ENCODE assay signal across 21 mouse cellular contexts in genomic region chr19:31097857-31098256, GRCm38 (mm10). TPM values are rescaled to one million over a fixed set of nuclear protein-coding genes. Genes with fewer than 3 reads are reported as not detected.
DNase-seq lines count a peak whose midpoint lies in the region; ATAC-seq and TF ChIP-seq lines count a peak whose summit lies in the region.
"Had no signal": no experiment of that assay in that cellular context is flagged by ENCODE, and none has a peak within 500 bp of the region (broad histone marks: within the 10 kb centered on the region; RNA-seq: fewer than 3 reads in every experiment).

No protein-coding gene starts in this region.

- TF ChIP-seq EP300 in liver, postnatal 0 days (IDR thresholded peaks at IDR 0.05; ENCODE audit: low read depth) = no peak
- peak; percentile 61; the same call in 1 of the 2 replicates for TF ChIP-seq EP300 in liver, embryonic 14.5 days (IDR thresholded peaks at IDR 0.05; ENCODE audit: low read depth)

- H3K9me3 ChIP-seq in liver, embryonic 12.5 days (replicated peaks) = no peaks in the 10 kb centered on the region
- H3K9me3 ChIP-seq in liver, postnatal 0 days (ENCODE audit: low read length) = no peaks in the 10 kb centered on the region
- no peaks in the 10 kb centered on the region for H3K9me3 ChIP-seq in liver, embryonic 13.5 days (replicated peaks)
- H3K9me3 ChIP-seq in liver, embryonic 11.5 days (ENCODE audit: control insufficient read depth, low read length) = no peaks in the 10 kb centered on the region
- no peaks in the 10 kb centered on the region for H3K9me3 ChIP-seq in liver, embryonic 14.5 days (ENCODE audit: control insufficient read depth, low read length)
- H3K9me3 ChIP-seq: G1E had no signal

- no peaks in the 10 kb centered on the region for H3K27me3 ChIP-seq in liver, embryonic 12.5 days (replicated peaks)
- H3K27me3 ChIP-seq in liver, postnatal 0 days (ENCODE audit: insufficient read depth, low read length) = no peaks in the 10 kb centered on the region
- no peaks in the 10 kb centered on the region for H3K27me3 ChIP-seq in liver, embryonic 13.5 days
- no peaks in the 10 kb centered on the region for H3K27me3 ChIP-seq in liver, embryonic 11.5 days (replicated peaks; ENCODE audit: control insufficient read depth, insufficient read depth, low read length)
- H3K27me3 ChIP-seq in liver, embryonic 14.5 days (ENCODE audit: control insufficient read depth, insufficient read depth, low read length) = no peaks in the 10 kb centered on the region
- H3K27me3 ChIP-seq: CH12.LX had no signal

- no peak overlapping the region for H3K4me3 ChIP-seq in liver, embryonic 12.5 days
- H3K4me3 ChIP-seq in liver, postnatal 0 days (ENCODE audit: low read depth, low read length) = no peak overlapping the region
- no peak overlapping the region for H3K4me3 ChIP-seq in liver, embryonic 13.5 days (replicated peaks)
- no peak overlapping the region for H3K4me3 ChIP-seq in liver, embryonic 11.5 days (ENCODE audit: low read depth, low read length)
- H3K4me3 ChIP-seq in liver, embryonic 14.5 days (ENCODE audit: insufficient read depth in 1 of 2, low read depth in 2 of 2, low read length in 2 of 2) = no peak overlapping the region

- peak; percentile 57 for ATAC-seq in liver, embryonic 12.5 days
- ATAC-seq in liver, postnatal 0 days = no peak
- ATAC-seq in liver, embryonic 13.5 days (ENCODE audit: low read depth) = peak; percentile 61; the same call in 1 of the 2 replicates
- ATAC-seq in liver, embryonic 11.5 days (replicated peaks; ENCODE audit: low FRiP score) = no peak
- peak; percentile 61; the same call in 1 of the 2 replicates for ATAC-seq in liver, embryonic 14.5 days (ENCODE audit: insufficient read depth)
- ATAC-seq: activated CD4-positive, CD25-positive, alpha-beta regulatory T cell, adult 4 months; CD4-positive, CD25-positive, alpha-beta regulatory T cell, adult 4 months; Patski had no signal

- 62% methylated on average over 3 of the region's 3 CpGs for WGBS in liver, embryonic 12.5 days (ENCODE audit: insufficient replicate concordance)
- 72% methylated on average over 3 of the region's 3 CpGs for WGBS in liver, postnatal 0 days (ENCODE audit: insufficient replicate concordance)
- WGBS in liver, embryonic 13.5 days (ENCODE audit: insufficient replicate concordance) = 57% methylated on average over 3 of the region's 3 CpGs
- 68% methylated on average over 3 of the region's 3 CpGs for WGBS in liver, embryonic 11.5 days
- WGBS in liver, embryonic 14.5 days (ENCODE audit: insufficient replicate concordance) = 60% methylated on average over 3 of the region's 3 CpGs

- H3K27ac ChIP-seq in liver, embryonic 12.5 days = no peak overlapping the region
- H3K27ac ChIP-seq in liver, postnatal 0 days (ENCODE audit: low read depth) = no peak overlapping the region
- no peak overlapping the region for H3K27ac ChIP-seq in liver, embryonic 13.5 days
- H3K27ac ChIP-seq in liver, embryonic 11.5 days (ENCODE audit: low read depth, low read length) = no peak overlapping the region
- no peak overlapping the region for H3K27ac ChIP-seq in liver, embryonic 14.5 days

- no peak overlapping the region for H3K9ac ChIP-seq in liver, embryonic 12.5 days
- no peak overlapping the region for H3K9ac ChIP-seq in liver, postnatal 0 days (replicated peaks)
- no peak overlapping the region for H3K9ac ChIP-seq in liver, embryonic 13.5 days
- no peak overlapping the region for H3K9ac ChIP-seq in liver, embryonic 11.5 days (ENCODE audit: low read depth, low read length)
- H3K9ac ChIP-seq in liver, embryonic 14.5 days (replicated peaks) = no peak overlapping the region

- peaks cover 21% of the 10 kb centered on the region for H3K4me1 ChIP-seq in liver, embryonic 12.5 days
- no peaks in the 10 kb centered on the region for H3K4me1 ChIP-seq in liver, postnatal 0 days (ENCODE audit: insufficient read depth)
- H3K4me1 ChIP-seq in liver, embryonic 13.5 days (replicated peaks) = peaks cover 22% of the 10 kb centered on the region
- no peaks in the 10 kb centered on the region; the same call in 1 of the 2 replicates for H3K4me1 ChIP-seq in liver, embryonic 11.5 days (replicated peaks; ENCODE audit: control insufficient read depth, insufficient read depth, low read length)
- peaks cover 0 to 6% of the 10 kb centered on the region in 2 experiments; a peak in 3 of 4 replicates for H3K4me1 ChIP-seq in liver, embryonic 14.5 days (replicated peaks; ENCODE audit: control insufficient read depth in 2 of 2, insufficient read depth in 2 of 2, low read length in 1 of 2)

- TF ChIP-seq CTCF in liver, postnatal 0 days (IDR thresholded peaks at IDR 0.05; ENCODE audit: low read depth) = no peak
- no peak for TF ChIP-seq CTCF in liver, embryonic 14.5 days (IDR thresholded peaks at IDR 0.05; ENCODE audit: low read depth)

- no peak for DNase-seq in liver, postnatal 0 days
- DNase-seq in liver, embryonic 13.5 days = no peak
- no peak for DNase-seq in liver, embryonic 11.5 days (ENCODE audit: low spot score)
- DNase-seq in liver, embryonic 14.5 days (ENCODE audit: low read depth in 3 of 3, low spot score in 3 of 3) = no peak
- no peak for DNase-seq in liver
- DNase-seq: adrenal gland, adult 2 months; adrenal gland, adult 8-10 months; adrenal gland, postnatal 10 days; adrenal gland, postnatal 14 days; adrenal gland, postnatal 25 days; adrenal gland, postnatal 36 days; B cell, adult 2 months; cerebellum, adult 11 months; cerebellum, adult 11-12 months; cerebellum, adult 18-20 months had no signal

- H3K4me2 ChIP-seq in liver, embryonic 12.5 days = no peak overlapping the region
- no peak overlapping the region for H3K4me2 ChIP-seq in liver, postnatal 0 days (ENCODE audit: low read depth, low read length)
- no peak overlapping the region for H3K4me2 ChIP-seq in liver, embryonic 13.5 days
- no peak overlapping the region for H3K4me2 ChIP-seq in liver, embryonic 11.5 days
- no peak overlapping the region for H3K4me2 ChIP-seq in liver, embryonic 14.5 days (ENCODE audit: low read depth)

- no peaks in the 10 kb centered on the region for H3K36me3 ChIP-seq in liver, embryonic 12.5 days
- no peaks in the 10 kb centered on the region for H3K36me3 ChIP-seq in liver, postnatal 0 days (replicated peaks; ENCODE audit: insufficient read depth, low read length)
- no peaks in the 10 kb centered on the region for H3K36me3 ChIP-seq in liver, embryonic 13.5 days
- H3K36me3 ChIP-seq in liver, embryonic 11.5 days (ENCODE audit: control insufficient read depth, insufficient read depth, low read length) = no peaks in the 10 kb centered on the region
- no peaks in the 10 kb centered on the region for H3K36me3 ChIP-seq in liver, embryonic 14.5 days (replicated peaks; ENCODE audit: control insufficient read depth, insufficient read depth, low read depth)
- H3K36me3 ChIP-seq: G1E had no signal

RNA-seq across cellular contexts. Expression of gene Cstf2t, which starts 15.2 kb away (rescaled TPM):
- polyA plus RNA-seq in liver, embryonic 12.5 days (2016; fragmentation: Nextera tagmentation; extraction: Ambion mirVana) = 21.3 and 22.1 TPM in 2 replicates
- polyA plus RNA-seq in liver, postnatal 0 days (2015; fragmentation: Nextera tagmentation; extraction: Ambion mirVana) = 9.9 and 10.2 TPM in 2 replicates
- polyA plus RNA-seq in liver, embryonic 13.5 days (2015; fragmentation: Nextera tagmentation; extraction: Ambion mirVana) = 13.0 and 16.2 TPM in 2 replicates
- polyA plus RNA-seq in liver, embryonic 11.5 days (2014; fragmentation: Nextera tagmentation; extraction: Ambion mirVana) = 21.4 and 22.6 TPM in 2 replicates
- polyA plus RNA-seq in liver, embryonic 14.5 days (2012; rRNA removed) = 5.1 and 6.5 TPM in 2 replicates
- polyA plus RNA-seq in liver, embryonic 14.5 days (2014; fragmentation: Nextera tagmentation; extraction: Ambion mirVana) = 8.3 and 9.4 TPM in 2 replicates

Comparison
In these comparisons a context has a peak if more than half of its experiments do, and no peak if none do; other contexts are left out.
1. ATAC-seq: peak in liver, embryonic 12.5 days (single experiment), liver, embryonic 13.5 days (single experiment) and liver, embryonic 14.5 days (single experiment); none in liver, postnatal 0 days (single experiment) and liver, embryonic 11.5 days (single experiment).